In genomic region chr10:71306759-71307158, GRCm38 (mm10) we compare ENCODE assay signal across 11 mouse cellular contexts. TPM values are rescaled to one million over a fixed set of nuclear protein-coding genes. Genes with fewer than 3 reads are reported as not detected.
DNase-seq lines count a peak whose midpoint lies in the region; ATAC-seq lines count a peak whose summit lies in the region.
"Had no signal": no experiment of that assay in that cellular context is flagged by ENCODE, and none has a peak within 500 bp of the region (broad histone marks: within the 10 kb centered on the region; RNA-seq: fewer than 3 reads in every experiment).

No protein-coding gene starts in this region.

- no peak overlapping the region for H3K4me3 ChIP-seq in embryonic facial prominence, embryonic 13.5 days
- H3K4me3 ChIP-seq in embryonic facial prominence, embryonic 10.5 days, result no peak overlapping the region; the same call in 1 of the 2 replicates
- H3K4me3 ChIP-seq in liver, embryonic 11.5 days (ENCODE audit: low read depth, low read length), result no peak overlapping the region
- no peak overlapping the region for H3K4me3 ChIP-seq in liver, embryonic 15.5 days (replicated peaks)
- H3K4me3 ChIP-seq: liver, embryonic 13.5 days had no signal

- no peak for DNase-seq in embryonic facial prominence, embryonic 10.5 days (ENCODE audit: low spot score)
- DNase-seq in liver, embryonic 11.5 days (ENCODE audit: low spot score), result no peak
- no peak for DNase-seq in liver
- peak; percentile 19 for DNase-seq in MEL-GATA-1-ER (ENCODE audit: extremely low read depth, low read depth)
- no peak for DNase-seq in adipocyte (ENCODE audit: low spot score)
- DNase-seq in cerebellum, postnatal 4 days (ENCODE audit: low spot score in 2 of 2), result no peak
- DNase-seq: cerebellum, adult 11-12 months; liver, embryonic 13.5 days had no signal

- no peaks in the 10 kb centered on the region for H3K36me3 ChIP-seq in embryonic facial prominence, embryonic 13.5 days
- no peaks in the 10 kb centered on the region for H3K36me3 ChIP-seq in embryonic facial prominence, embryonic 10.5 days (replicated peaks)
- no peaks in the 10 kb centered on the region for H3K36me3 ChIP-seq in liver, embryonic 11.5 days (ENCODE audit: control insufficient read depth, insufficient read depth, low read length)
- H3K36me3 ChIP-seq in liver, embryonic 15.5 days (replicated peaks), result no peaks in the 10 kb centered on the region
- H3K36me3 ChIP-seq: liver, embryonic 13.5 days; midbrain, embryonic 12.5 days had no signal

- H3K4me1 ChIP-seq in embryonic facial prominence, embryonic 13.5 days, result no peaks in the 10 kb centered on the region
- peaks cover 3% of the 10 kb centered on the region; the same call in 1 of the 2 replicates for H3K4me1 ChIP-seq in embryonic facial prominence, embryonic 10.5 days
- no peaks in the 10 kb centered on the region for H3K4me1 ChIP-seq in liver, embryonic 11.5 days (replicated peaks; ENCODE audit: control insufficient read depth, insufficient read depth, low read length)
- H3K4me1 ChIP-seq in liver, embryonic 15.5 days (replicated peaks), result no peaks in the 10 kb centered on the region

- H3K9me3 ChIP-seq in embryonic facial prominence, embryonic 13.5 days, result no peaks in the 10 kb centered on the region
- H3K9me3 ChIP-seq in embryonic facial prominence, embryonic 10.5 days, result no peaks in the 10 kb centered on the region
- no peaks in the 10 kb centered on the region for H3K9me3 ChIP-seq in liver, embryonic 11.5 days (ENCODE audit: control insufficient read depth, low read length)
- H3K9me3 ChIP-seq in liver, embryonic 15.5 days (replicated peaks), result no peaks in the 10 kb centered on the region
- H3K9me3 ChIP-seq: liver, embryonic 13.5 days; midbrain, embryonic 12.5 days had no signal

- no peak overlapping the region for H3K9ac ChIP-seq in embryonic facial prominence, embryonic 13.5 days
- H3K9ac ChIP-seq in liver, embryonic 11.5 days (ENCODE audit: low read depth, low read length), result no peak overlapping the region
- H3K9ac ChIP-seq in liver, embryonic 15.5 days, result no peak overlapping the region
- H3K9ac ChIP-seq: liver, embryonic 13.5 days; midbrain, embryonic 12.5 days had no signal

- H3K27me3 ChIP-seq in embryonic facial prominence, embryonic 13.5 days, result no peaks in the 10 kb centered on the region
- no peaks in the 10 kb centered on the region for H3K27me3 ChIP-seq in embryonic facial prominence, embryonic 10.5 days (replicated peaks; ENCODE audit: low read depth, poor library complexity, severe bottlenecking)
- H3K27me3 ChIP-seq in liver, embryonic 11.5 days (replicated peaks; ENCODE audit: control insufficient read depth, insufficient read depth, low read length), result no peaks in the 10 kb centered on the region
- H3K27me3 ChIP-seq in liver, embryonic 15.5 days, result no peaks in the 10 kb centered on the region
- H3K27me3 ChIP-seq: liver, embryonic 13.5 days; midbrain, embryonic 12.5 days had no signal

- H3K4me2 ChIP-seq in embryonic facial prominence, embryonic 13.5 days, result peak overlapping the region; percentile 45
- peak overlapping the region; percentile 58 for H3K4me2 ChIP-seq in liver, embryonic 11.5 days
- H3K4me2 ChIP-seq in liver, embryonic 15.5 days, result peak overlapping the region; percentile 38; the same call in 1 of the 2 replicates

- H3K27ac ChIP-seq in embryonic facial prominence, embryonic 13.5 days, result no peak overlapping the region
- no peak overlapping the region for H3K27ac ChIP-seq in embryonic facial prominence, embryonic 10.5 days (replicated peaks)
- H3K27ac ChIP-seq in liver, embryonic 11.5 days (ENCODE audit: low read depth, low read length), result no peak overlapping the region
- H3K27ac ChIP-seq in liver, embryonic 15.5 days (replicated peaks), result no peak overlapping the region
- H3K27ac ChIP-seq: liver, embryonic 13.5 days; midbrain, embryonic 12.5 days had no signal

- 57% methylated on average over 6 of the region's 6 CpGs for WGBS in embryonic facial prominence, embryonic 13.5 days
- WGBS in embryonic facial prominence, embryonic 10.5 days, result 76% methylated on average over 6 of the region's 6 CpGs
- WGBS in liver, embryonic 11.5 days, result 59% methylated on average over 6 of the region's 6 CpGs
- WGBS in liver, embryonic 15.5 days (ENCODE audit: insufficient replicate concordance), result 43% methylated on average over 6 of the region's 6 CpGs

- ATAC-seq in embryonic facial prominence, embryonic 13.5 days (ENCODE audit: insufficient number of reproducible peaks, insufficient read depth, low FRiP score, low TSS enrichment, low read depth), result no peak
- no peak for ATAC-seq in liver, embryonic 11.5 days (replicated peaks; ENCODE audit: low FRiP score)
- ATAC-seq in liver, embryonic 15.5 days (ENCODE audit: insufficient read depth), result no peak

RNA-seq across cellular contexts. Expression of gene Ube2d1, which starts 21.7 kb away (rescaled TPM):
- polyA plus RNA-seq in embryonic facial prominence, embryonic 13.5 days (2015; fragmentation: Nextera tagmentation; extraction: Ambion mirVana), result 73.6 and 80.4 TPM in 2 replicates
- polyA plus RNA-seq in embryonic facial prominence, embryonic 10.5 days (2016; fragmentation: Nextera tagmentation; extraction: Ambion mirVana), result 101 and 107 TPM in 2 replicates
- polyA plus RNA-seq in liver, embryonic 11.5 days (2014; fragmentation: Nextera tagmentation; extraction: Ambion mirVana), result 34.7 and 41.6 TPM in 2 replicates
- polyA plus RNA-seq in liver, embryonic 15.5 days (2015; fragmentation: Nextera tagmentation; extraction: Ambion mirVana), result 6.6 and 6.7 TPM in 2 replicates

RNA-seq across cellular contexts. Expression of gene Cisd1, which starts 38.0 kb away (rescaled TPM):
- 99.6 and 104 TPM in 2 replicates for polyA plus RNA-seq in embryonic facial prominence, embryonic 13.5 days (2015; fragmentation: Nextera tagmentation; extraction: Ambion mirVana)
- 115 and 130 TPM in 2 replicates for polyA plus RNA-seq in embryonic facial prominence, embryonic 10.5 days (2016; fragmentation: Nextera tagmentation; extraction: Ambion mirVana)
- 129 TPM in 2 replicates for polyA plus RNA-seq in liver, embryonic 11.5 days (2014; fragmentation: Nextera tagmentation; extraction: Ambion mirVana)
- polyA plus RNA-seq in liver, embryonic 15.5 days (2015; fragmentation: Nextera tagmentation; extraction: Ambion mirVana), result 60.6 and 66.3 TPM in 2 replicates

RNA-seq across cellular contexts. Expression of gene Ipmk, which starts 40.8 kb away (rescaled TPM):
- polyA plus RNA-seq in embryonic facial prominence, embryonic 13.5 days (2015; fragmentation: Nextera tagmentation; extraction: Ambion mirVana), result 10.3 and 10.9 TPM in 2 replicates
- polyA plus RNA-seq in embryonic facial prominence, embryonic 10.5 days (2016; fragmentation: Nextera tagmentation; extraction: Ambion mirVana), result 16.9 and 19.3 TPM in 2 replicates
- polyA plus RNA-seq in liver, embryonic 11.5 days (2014; fragmentation: Nextera tagmentation; extraction: Ambion mirVana), result 18.2 and 21.0 TPM in 2 replicates
- 8.3 and 9.1 TPM in 2 replicates for polyA plus RNA-seq in liver, embryonic 15.5 days (2015; fragmentation: Nextera tagmentation; extraction: Ambion mirVana)
